Mouse (Mus musculus): ENCODE data around the gene Vsir. TPM values are rescaled to one million over a fixed set of nuclear protein-coding genes. Genes with fewer than 3 reads are reported as not detected.

Gene Vsir
- total and polyA plus RNA-seq, 2 experiments from 2014 or later, result 3.4 to 15.8 TPM

GRCm38 (mm10) chr10:60350805-60351167 is 4.1 kb downstream of the Vsir start:
- 46% methylated on average over 3 of the region's 3 CpGs for WGBS
- no peaks in the 10 kb centered on the region for H3K36me3 ChIP-seq (ENCODE audit: insufficient read depth, low read length)
- no peak for TF ChIP-seq CTCF (IDR thresholded peaks at IDR 0.05)
- DNase-seq (ENCODE audit: low spot score), result peak; percentile 52
- ATAC-seq (ENCODE audit: low FRiP score), result no peak
- no peak overlapping the region for H3K4me2 ChIP-seq (ENCODE audit: low read depth, low read length, poor library complexity, severe bottlenecking)
- H3K4me3 ChIP-seq (ENCODE audit: low read depth, low read length), result no peak overlapping the region
- no peak overlapping the region for H3K9ac ChIP-seq (replicated peaks; ENCODE audit: low read length, poor library complexity, severe bottlenecking)
- H3K27ac ChIP-seq (ENCODE audit: low read depth, low read length), result no peak overlapping the region
- peaks cover 19% of the 10 kb centered on the region; the same call in 1 of the 2 replicates for H3K27me3 ChIP-seq (ENCODE audit: insufficient read depth, low read length)
- no peaks in the 10 kb centered on the region for H3K9me3 ChIP-seq (ENCODE audit: low read length)
- peaks cover 5% of the 10 kb centered on the region; the same call in 1 of the 2 replicates for H3K4me1 ChIP-seq (ENCODE audit: insufficient read depth, low read length)

- H3K4me2 ChIP-seq (ENCODE audit: low read depth, low read length, poor library complexity, severe bottlenecking), result no peak overlapping the region
- no peak for TF ChIP-seq CTCF (IDR thresholded peaks at IDR 0.05)
- H3K36me3 ChIP-seq (ENCODE audit: insufficient read depth, low read length), result no peaks in the 10 kb centered on the region
- 0 out of 2 replicates have a peak overlapping the region, but pooled peaks have one; percentile 47 for H3K27ac ChIP-seq (ENCODE audit: low read depth, low read length)
- no peak overlapping the region for H3K9ac ChIP-seq (replicated peaks; ENCODE audit: low read length, poor library complexity, severe bottlenecking)
- ATAC-seq (ENCODE audit: low FRiP score), result no peak
- H3K4me1 ChIP-seq (ENCODE audit: insufficient read depth, low read length), result peaks cover 5% of the 10 kb centered on the region; the same call in 1 of the 2 replicates
- 33% methylated on average over 3 of the region's 3 CpGs for WGBS
- H3K4me3 ChIP-seq (ENCODE audit: low read depth, low read length), result no peak overlapping the region
- H3K27me3 ChIP-seq (ENCODE audit: insufficient read depth, low read length), result peaks cover 14% of the 10 kb centered on the region; the same call in 1 of the 2 replicates
- DNase-seq (ENCODE audit: low spot score), result no peak
- H3K9me3 ChIP-seq (ENCODE audit: low read length), result no peaks in the 10 kb centered on the region
Measured at GRCm38 (mm10) chr10:60351248-60351647, 4.6 kb downstream of the Vsir start.

- Histone ChIP-seq H3K36me3 (ENCODE audit: insufficient read depth, low read length) (no peaks in the 10 kb centered on the region), H3K4me1 (ENCODE audit: insufficient read depth, low read length) (peaks cover 5% of the 10 kb centered on the region; the same call in 1 of the 2 replicates), H3K9ac (replicated peaks; ENCODE audit: low read length, poor library complexity, severe bottlenecking) (no peak overlapping the region), H3K9me3 (ENCODE audit: low read length) (no peaks in the 10 kb centered on the region), H3K27ac (ENCODE audit: low read depth, low read length) (no peak overlapping the region), H3K4me3 (ENCODE audit: low read depth, low read length) (no peak overlapping the region), H3K27me3 (ENCODE audit: insufficient read depth, low read length) (peaks cover 8% of the 10 kb centered on the region; the same call in 1 of the 2 replicates), H3K4me2 (ENCODE audit: low read depth, low read length, poor library complexity, severe bottlenecking) (no peak overlapping the region)
- ATAC-seq (ENCODE audit: low FRiP score) (no peak), DNase-seq (ENCODE audit: low spot score) (peak; percentile 56)
- TF ChIP-seq CTCF (IDR thresholded peaks at IDR 0.05), result no peak
- WGBS, result 39% methylated on average over 7 of the region's 7 CpGs
Measured at GRCm38 (mm10) chr10:60351761-60352455, 5.3 kb downstream of the Vsir start.

- 57% methylated on average over 5 of the region's 5 CpGs for WGBS
- Histone ChIP-seq H3K27me3 (ENCODE audit: insufficient read depth, low read length) (no peaks in the 10 kb centered on the region), H3K4me2 (ENCODE audit: low read depth, low read length, poor library complexity, severe bottlenecking) (no peak overlapping the region), H3K9me3 (ENCODE audit: low read length) (no peaks in the 10 kb centered on the region), H3K4me1 (ENCODE audit: insufficient read depth, low read length) (peaks cover 5% of the 10 kb centered on the region; the same call in 1 of the 2 replicates), H3K27ac (ENCODE audit: low read depth, low read length) (no peak overlapping the region), H3K9ac (replicated peaks; ENCODE audit: low read length, poor library complexity, severe bottlenecking) (no peak overlapping the region), H3K4me3 (ENCODE audit: low read depth, low read length) (no peak overlapping the region), H3K36me3 (ENCODE audit: insufficient read depth, low read length) (no peaks in the 10 kb centered on the region)
- DNase-seq (ENCODE audit: low spot score) (no peak), ATAC-seq (ENCODE audit: low FRiP score) (no peak)
- TF ChIP-seq CTCF (IDR thresholded peaks at IDR 0.05), result no peak
Measured at GRCm38 (mm10) chr10:60353241-60354002, 6.8 kb downstream of the Vsir start.

- H3K9ac ChIP-seq (replicated peaks; ENCODE audit: low read length, poor library complexity, severe bottlenecking), result no peak overlapping the region
- H3K9me3 ChIP-seq (ENCODE audit: low read length), result no peaks in the 10 kb centered on the region
- no peak overlapping the region for H3K4me2 ChIP-seq (ENCODE audit: low read depth, low read length, poor library complexity, severe bottlenecking)
- H3K27me3 ChIP-seq (ENCODE audit: insufficient read depth, low read length), result no peaks in the 10 kb centered on the region
- no peaks in the 10 kb centered on the region for H3K36me3 ChIP-seq (ENCODE audit: insufficient read depth, low read length)
- H3K4me3 ChIP-seq (ENCODE audit: low read depth, low read length), result no peak overlapping the region
- 89% methylated on average over 4 of the region's 4 CpGs for WGBS
- H3K27ac ChIP-seq (ENCODE audit: low read depth, low read length), result no peak overlapping the region
- no peak for TF ChIP-seq CTCF (IDR thresholded peaks at IDR 0.05)
- DNase-seq (ENCODE audit: low spot score), result no peak
- peaks cover 5% of the 10 kb centered on the region; the same call in 1 of the 2 replicates for H3K4me1 ChIP-seq (ENCODE audit: insufficient read depth, low read length)
- ATAC-seq (ENCODE audit: low FRiP score), result no peak
Measured at GRCm38 (mm10) chr10:60354003-60354325, 7.3 kb downstream of the Vsir start.

All from midbrain, postnatal 0 days (tissue).